Comparison of ENCODE assay signal across 11 mouse cellular contexts in the genomic region with DNA sequence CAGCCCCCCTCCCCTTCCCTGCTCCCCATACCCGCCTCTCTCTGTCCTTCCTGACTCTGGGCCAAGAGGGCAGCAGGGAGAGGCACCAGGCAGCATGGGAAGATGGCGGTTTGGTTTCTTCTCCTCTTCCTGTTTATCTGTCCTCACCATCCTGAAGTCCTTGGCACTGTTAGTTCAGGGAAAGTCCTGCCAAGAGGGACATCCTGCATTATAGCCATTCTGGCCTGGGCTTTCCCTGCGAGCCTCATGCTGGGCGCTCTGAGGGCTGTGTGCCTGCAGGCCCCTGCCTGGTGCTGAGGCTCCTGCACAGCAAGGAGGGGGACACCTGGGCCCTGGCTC. TPM values are rescaled to one million over a fixed set of nuclear protein-coding genes. Genes with fewer than 3 reads are reported as not detected.
DNase-seq lines count a peak whose midpoint lies in the region; ATAC-seq and TF ChIP-seq lines count a peak whose summit lies in the region.
"Had no signal": no experiment of that assay in that cellular context is flagged by ENCODE, and none has a peak within 500 bp of the region (broad histone marks: within the 10 kb centered on the region; RNA-seq: fewer than 3 reads in every experiment).

No protein-coding gene starts in this region.

- H3K4me2 ChIP-seq in hindbrain, embryonic 13.5 days: no peak overlapping the region
- H3K4me2 ChIP-seq in hindbrain, embryonic 11.5 days (replicated peaks; ENCODE audit: low read depth, low read length): no peak overlapping the region
- no peak overlapping the region for H3K4me2 ChIP-seq in hindbrain, postnatal 0 days (ENCODE audit: low read depth, low read length)

- DNase-seq in hindbrain, embryonic 11.5 days (ENCODE audit: low spot score): no peak
- DNase-seq in adipocyte (ENCODE audit: low spot score): peak; percentile 27
- peak; percentile 65 for DNase-seq in cerebellum, adult 11 months
- DNase-seq in hindbrain, postnatal 0 days (ENCODE audit: low spot score): peak; percentile 72
- DNase-seq: thymus, postnatal 25 days had no signal

- no peak for ATAC-seq in hindbrain, embryonic 13.5 days (ENCODE audit: low FRiP score)
- ATAC-seq in hindbrain, embryonic 11.5 days (ENCODE audit: low FRiP score): no peak
- peak; percentile 71 for ATAC-seq in hindbrain, postnatal 0 days
- ATAC-seq in inflammation-experienced regulatory T-cells, adult 6 months: no peak
- no peak for ATAC-seq in granulocyte monocyte progenitor cell, adult 5-6 weeks (replicated peaks; ENCODE audit: poor library complexity, severe bottlenecking)
- ATAC-seq: forebrain, embryonic 16.5 days had no signal

- no peaks in the 10 kb centered on the region for H3K27me3 ChIP-seq in hindbrain, embryonic 13.5 days
- no peaks in the 10 kb centered on the region for H3K27me3 ChIP-seq in hindbrain, embryonic 11.5 days (ENCODE audit: control insufficient read depth, insufficient read depth, low read length)
- no peaks in the 10 kb centered on the region for H3K27me3 ChIP-seq in hindbrain, postnatal 0 days (ENCODE audit: insufficient read depth, low read length)

- H3K27ac ChIP-seq in hindbrain, embryonic 13.5 days: no peak overlapping the region
- no peak overlapping the region for H3K27ac ChIP-seq in hindbrain, embryonic 11.5 days (ENCODE audit: low read depth, low read length)
- peak overlapping the region; percentile 68 for H3K27ac ChIP-seq in hindbrain, postnatal 0 days

- 0 out of 2 replicates have a peak overlapping the region, but pooled peaks have one; percentile 46 for H3K9ac ChIP-seq in hindbrain, embryonic 13.5 days
- no peak overlapping the region for H3K9ac ChIP-seq in hindbrain, embryonic 11.5 days (ENCODE audit: low read depth, low read length)
- H3K9ac ChIP-seq in hindbrain, postnatal 0 days (replicated peaks; ENCODE audit: low read length): no peak overlapping the region

- 58% methylated on average over 4 of the region's 4 CpGs for WGBS in hindbrain, embryonic 13.5 days
- WGBS in hindbrain, embryonic 11.5 days: 74% methylated on average over 4 of the region's 4 CpGs
- WGBS in hindbrain, postnatal 0 days: 43% methylated on average over 4 of the region's 4 CpGs

- H3K36me3 ChIP-seq in hindbrain, embryonic 13.5 days: no peaks in the 10 kb centered on the region
- no peaks in the 10 kb centered on the region for H3K36me3 ChIP-seq in hindbrain, embryonic 11.5 days (ENCODE audit: control insufficient read depth, insufficient read depth, low read length)
- H3K36me3 ChIP-seq in hindbrain, postnatal 0 days (ENCODE audit: insufficient read depth, low read length): no peaks in the 10 kb centered on the region

- no peak overlapping the region for H3K4me3 ChIP-seq in hindbrain, embryonic 13.5 days
- no peak overlapping the region for H3K4me3 ChIP-seq in hindbrain, embryonic 11.5 days (ENCODE audit: low read depth, low read length)
- no peak overlapping the region for H3K4me3 ChIP-seq in hindbrain, postnatal 0 days (ENCODE audit: low read length)

- H3K4me1 ChIP-seq in hindbrain, embryonic 13.5 days (replicated peaks): peaks cover 45% of the 10 kb centered on the region
- H3K4me1 ChIP-seq in hindbrain, embryonic 11.5 days (replicated peaks; ENCODE audit: control insufficient read depth, insufficient read depth, low read length): no peaks in the 10 kb centered on the region
- peaks cover 17% of the 10 kb centered on the region for H3K4me1 ChIP-seq in hindbrain, postnatal 0 days (ENCODE audit: insufficient read depth, low read length)

- 0 out of 2 replicates have a peak, but pooled peaks cover 3% of the 10 kb centered on the region for H3K9me3 ChIP-seq in hindbrain, embryonic 13.5 days
- no peaks in the 10 kb centered on the region for H3K9me3 ChIP-seq in hindbrain, embryonic 11.5 days (ENCODE audit: control insufficient read depth, low read length)
- H3K9me3 ChIP-seq in hindbrain, postnatal 0 days (ENCODE audit: low read length): no peaks in the 10 kb centered on the region

- peak; percentile 20 for TF ChIP-seq CTCF in hindbrain, postnatal 0 days (IDR thresholded peaks at IDR 0.05; ENCODE audit: low read depth)

RNA-seq across cellular contexts. Expression of a gene that starts 10.8 kb away (rescaled TPM):
- polyA plus RNA-seq in hindbrain, embryonic 13.5 days (2015; fragmentation: Nextera tagmentation; extraction: Ambion mirVana): 29.4 and 30.8 TPM in 2 replicates
- 13.6 and 15.9 TPM in 2 replicates for polyA plus RNA-seq in hindbrain, embryonic 11.5 days (2014; fragmentation: Nextera tagmentation; extraction: Ambion mirVana)
- 34.3 and 36.0 TPM in 2 replicates for total RNA-seq in hindbrain, postnatal 0 days (2014; rRNA removed)
- polyA plus RNA-seq in hindbrain, postnatal 0 days (2015; fragmentation: Nextera tagmentation; extraction: Ambion mirVana): 21.7 TPM in 2 replicates
- 1 to 10 TPM in 1 of 3 experiments, not detected in 2; 1.0 TPM for polyA plus RNA-seq in inflammation-experienced regulatory T-cells, adult 6 months (2017; shearing (Covaris generic))
- total RNA-seq in granulocyte monocyte progenitor cell, adult 5-6 weeks (2014; fragmentation: Nextera tagmentation): not detected in 2 replicates
- not detected in 2 replicates for total RNA-seq in granulocyte monocyte progenitor cell, adult 5-6 weeks (2017)

RNA-seq across cellular contexts. Expression of a gene that starts 45.2 kb away (rescaled TPM):
- polyA plus RNA-seq in hindbrain, embryonic 13.5 days (2015; fragmentation: Nextera tagmentation; extraction: Ambion mirVana): 0.09 TPM in 1 of 2 replicates, not detected in the other
- polyA plus RNA-seq in hindbrain, embryonic 11.5 days (2014; fragmentation: Nextera tagmentation; extraction: Ambion mirVana): 0.12 TPM in 1 of 2 replicates, not detected in the other
- 0.58 and 1.1 TPM in 2 replicates for total RNA-seq in hindbrain, postnatal 0 days (2014; rRNA removed)
- polyA plus RNA-seq in hindbrain, postnatal 0 days (2015; fragmentation: Nextera tagmentation; extraction: Ambion mirVana): 0.33 and 0.43 TPM in 2 replicates
- polyA plus RNA-seq in inflammation-experienced regulatory T-cells, adult 6 months (2017; shearing (Covaris generic)): under 1 TPM in 2 of 3 experiments, not detected in 1; 0.21 to 0.45 TPM
- total RNA-seq in granulocyte monocyte progenitor cell, adult 5-6 weeks (2014; fragmentation: Nextera tagmentation): not detected in 2 replicates
- total RNA-seq in granulocyte monocyte progenitor cell, adult 5-6 weeks (2017): not detected in 2 replicates
- total RNA-seq: hematopoietic stem cell, adult 5-6 weeks had no signal
- polyA plus RNA-seq: small intestine, adult 2 months had no signal
